In the genomic region with DNA sequence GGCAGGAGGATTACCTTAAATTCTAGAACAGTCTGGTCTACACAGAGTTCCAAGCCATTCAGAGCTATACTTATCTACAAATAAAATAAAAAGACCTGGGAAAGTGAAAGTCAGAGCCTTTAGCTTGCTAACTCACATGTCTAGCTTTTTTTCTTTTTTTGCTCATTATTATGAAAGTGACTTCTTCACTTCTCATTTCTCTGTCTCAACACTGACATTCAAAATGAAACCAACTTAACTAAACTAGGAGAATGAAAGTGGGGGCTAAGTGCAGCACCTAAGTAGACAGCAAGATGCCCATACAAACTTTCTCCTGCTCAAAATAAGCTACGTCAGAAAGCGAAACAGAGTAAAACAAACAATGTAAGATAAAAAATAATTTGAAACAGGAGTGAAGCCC, we compare ENCODE assay signal across 28 mouse cellular contexts. TPM values are rescaled to one million over a fixed set of nuclear protein-coding genes. Genes with fewer than 3 reads are reported as not detected.
DNase-seq lines count a peak whose midpoint lies in the region; ATAC-seq and TF ChIP-seq lines count a peak whose summit lies in the region.
"Had no signal": no experiment of that assay in that cellular context is flagged by ENCODE, and none has a peak within 500 bp of the region (broad histone marks: within the 10 kb centered on the region; RNA-seq: fewer than 3 reads in every experiment).

No protein-coding gene starts in this region.

- no peaks in the 10 kb centered on the region for H3K27me3 ChIP-seq in liver, adult 2 months (ENCODE audit: control insufficient read depth, insufficient read depth, low read length)
- no peaks in the 10 kb centered on the region for H3K27me3 ChIP-seq in liver, embryonic 11.5 days (replicated peaks; ENCODE audit: control insufficient read depth, insufficient read depth, low read length)
- no peaks in the 10 kb centered on the region for H3K27me3 ChIP-seq in intestine, postnatal 0 days (replicated peaks; ENCODE audit: control insufficient read depth, insufficient read depth, low read length)
- H3K27me3 ChIP-seq: embryonic facial prominence, embryonic 12.5 days; embryonic facial prominence, embryonic 15.5 days; hindbrain, embryonic 13.5 days; intestine, embryonic 15.5 days had no signal

- H3K4me3 ChIP-seq in liver, adult 2 months (ENCODE audit: insufficient read depth, low read depth, low read length) = no peak overlapping the region
- no peak overlapping the region for H3K4me3 ChIP-seq in liver, embryonic 11.5 days (ENCODE audit: low read depth, low read length)
- H3K4me3 ChIP-seq in intestine, postnatal 0 days (ENCODE audit: low read depth, low read length) = no peak overlapping the region
- H3K4me3 ChIP-seq: embryonic facial prominence, embryonic 12.5 days; embryonic facial prominence, embryonic 15.5 days; gastrocnemius, adult 2 months; hindbrain, embryonic 10.5 days; hindbrain, embryonic 13.5 days; intestine, embryonic 15.5 days had no signal

- H3K27ac ChIP-seq in liver, adult 2 months (replicated peaks; ENCODE audit: insufficient read depth, low read depth, low read length) = no peak overlapping the region
- no peak overlapping the region for H3K27ac ChIP-seq in liver, embryonic 11.5 days (ENCODE audit: low read depth, low read length)
- H3K27ac ChIP-seq in intestine, postnatal 0 days (ENCODE audit: low read depth, low read length) = no peak overlapping the region
- H3K27ac ChIP-seq: embryonic facial prominence, embryonic 12.5 days; embryonic facial prominence, embryonic 15.5 days; gastrocnemius, adult 2 months; hindbrain, embryonic 10.5 days; hindbrain, embryonic 13.5 days; hindbrain, postnatal 0 days; intestine, embryonic 15.5 days had no signal

- peak; percentile 14 for DNase-seq in liver, adult 2 months (ENCODE audit: extremely low read depth, low read depth, low spot score)
- no peak for DNase-seq in liver, embryonic 11.5 days (ENCODE audit: low spot score)
- DNase-seq in induced T-regulatory cell, adult 2 months (ENCODE audit: low read depth) = peak; percentile 21
- DNase-seq in gastrocnemius, postnatal 4 days (ENCODE audit: low spot score in 2 of 2) = no peak
- no peak for DNase-seq in heart, postnatal 10 days
- DNase-seq: adrenal gland, postnatal 10 days; adrenal gland, postnatal 36 days; B cell, adult 2 months; cerebellum, adult 18-20 months; cerebellum, adult 9-10 months; forebrain, postnatal 0 days; gastrocnemius, adult 2 months; gastrocnemius, postnatal 25 days; heart, adult 11 months; heart, postnatal 36 days had no signal

- H3K9ac ChIP-seq in liver, adult 2 months (ENCODE audit: low read depth, low read length) = no peak overlapping the region
- H3K9ac ChIP-seq in liver, embryonic 11.5 days (ENCODE audit: low read depth, low read length) = no peak overlapping the region
- H3K9ac ChIP-seq in intestine, postnatal 0 days (ENCODE audit: low read depth, low read length) = no peak overlapping the region
- H3K9ac ChIP-seq: embryonic facial prominence, embryonic 12.5 days; embryonic facial prominence, embryonic 15.5 days; forebrain, postnatal 0 days; hindbrain, embryonic 13.5 days; intestine, embryonic 15.5 days had no signal

- no peak for TF ChIP-seq POLR2A in liver, adult 2 months (IDR thresholded peaks at IDR 0.05; ENCODE audit: extremely low read depth, insufficient read depth, low read length)

- no peaks in the 10 kb centered on the region for H3K79me2 ChIP-seq in liver, adult 2 months (ENCODE audit: control insufficient read depth, insufficient read depth, low read length)

- no peak for TF ChIP-seq CTCF in liver, adult 2 months (IDR thresholded peaks at IDR 0.05; ENCODE audit: low read depth, low read length)
- TF ChIP-seq CTCF in intestine, postnatal 0 days (IDR thresholded peaks at IDR 0.05; ENCODE audit: low read depth) = no peak

- 91% methylated on average over 2 of the region's 2 CpGs for WGBS in liver, adult 2 months
- 88% methylated on average over 2 of the region's 2 CpGs for WGBS in liver, embryonic 11.5 days
- WGBS in intestine, postnatal 0 days = 84% methylated on average over 2 of the region's 2 CpGs

- no peak overlapping the region for H3K4me2 ChIP-seq in liver, embryonic 11.5 days
- no peak overlapping the region for H3K4me2 ChIP-seq in intestine, postnatal 0 days (replicated peaks; ENCODE audit: low read depth)
- H3K4me2 ChIP-seq: embryonic facial prominence, embryonic 12.5 days; embryonic facial prominence, embryonic 15.5 days; heart, embryonic 11.5 days; hindbrain, embryonic 13.5 days; intestine, embryonic 15.5 days had no signal

- ATAC-seq in liver, embryonic 11.5 days (replicated peaks; ENCODE audit: low FRiP score) = no peak
- peak; percentile 31; the same call in 1 of the 2 replicates for ATAC-seq in megakaryocyte progenitor cell, adult 5-6 weeks (replicated peaks; ENCODE audit: poor library complexity)
- no peak for ATAC-seq in intestine, postnatal 0 days
- ATAC-seq: forebrain, embryonic 14.5 days; forebrain, postnatal 0 days; hindbrain, postnatal 0 days; intestine, embryonic 15.5 days had no signal

- H3K36me3 ChIP-seq in liver, adult 2 months (ENCODE audit: control insufficient read depth, insufficient read depth, low read length) = no peaks in the 10 kb centered on the region
- H3K36me3 ChIP-seq in liver, embryonic 11.5 days (ENCODE audit: control insufficient read depth, insufficient read depth, low read length) = no peaks in the 10 kb centered on the region
- H3K36me3 ChIP-seq in intestine, postnatal 0 days (ENCODE audit: control insufficient read depth, insufficient read depth) = no peaks in the 10 kb centered on the region
- H3K36me3 ChIP-seq: embryonic facial prominence, embryonic 12.5 days; embryonic facial prominence, embryonic 15.5 days; hindbrain, embryonic 10.5 days; hindbrain, embryonic 13.5 days; intestine, embryonic 15.5 days had no signal

- peaks cover 2% of the 10 kb centered on the region; the same call in 1 of the 2 replicates for H3K4me1 ChIP-seq in liver, adult 2 months (ENCODE audit: control insufficient read depth, insufficient read depth, low read length)
- no peaks in the 10 kb centered on the region for H3K4me1 ChIP-seq in liver, embryonic 11.5 days (replicated peaks; ENCODE audit: control insufficient read depth, insufficient read depth, low read length)
- H3K4me1 ChIP-seq in intestine, postnatal 0 days (replicated peaks; ENCODE audit: control insufficient read depth, insufficient read depth, low read length) = no peaks in the 10 kb centered on the region
- H3K4me1 ChIP-seq: embryonic facial prominence, embryonic 12.5 days; embryonic facial prominence, embryonic 15.5 days; hindbrain, embryonic 10.5 days; hindbrain, embryonic 13.5 days; intestine, embryonic 15.5 days had no signal

- intact Hi-C loops in heart, postnatal 10 days (cut with DNase I) = no loop called here

- no peaks in the 10 kb centered on the region for H3K9me3 ChIP-seq in liver, embryonic 11.5 days (ENCODE audit: control insufficient read depth, low read length)
- H3K9me3 ChIP-seq in intestine, postnatal 0 days (ENCODE audit: control insufficient read depth) = no peaks in the 10 kb centered on the region
- H3K9me3 ChIP-seq: embryonic facial prominence, embryonic 12.5 days; embryonic facial prominence, embryonic 15.5 days; hindbrain, embryonic 10.5 days; hindbrain, embryonic 13.5 days; intestine, embryonic 15.5 days had no signal

RNA-seq across cellular contexts. Expression of a gene that starts 8.4 kb away (rescaled TPM):
- total RNA-seq in liver, adult 2 months (2014; rRNA removed) = not detected in 2 replicates
- polyA plus RNA-seq in liver, adult 2 months (2012; rRNA removed) = not detected in 2 replicates
- polyA plus RNA-seq in liver, embryonic 11.5 days (2014; fragmentation: Nextera tagmentation; extraction: Ambion mirVana) = 0.06 and 0.08 TPM in 2 replicates
- total RNA-seq in megakaryocyte progenitor cell, adult 5-6 weeks (2015) = 5.4 and 6.2 TPM in 2 replicates
- 4.9 and 8.4 TPM in 2 replicates for total RNA-seq in megakaryocyte progenitor cell, adult 5-6 weeks (2017)
- polyA plus RNA-seq in intestine, postnatal 0 days (2015; fragmentation: Nextera tagmentation; extraction: Ambion mirVana) = 0.14 and 0.22 TPM in 2 replicates
- under 1 TPM; 0.52 TPM for total RNA-seq in gastrocnemius, postnatal 4 days (2021)
- total RNA-seq in heart, postnatal 10 days (2021) = under 1 TPM in 1 of 2 experiments, not detected in 1; 0.14 TPM
- total RNA-seq: gastrocnemius, postnatal 25 days; heart, adult 8-10 months; heart, postnatal 36 days; hindbrain, postnatal 0 days had no signal
- polyA plus RNA-seq: forebrain, embryonic 11.5 days; heart, postnatal 0 days; hindbrain, embryonic 10.5 days; hindbrain, postnatal 0 days had no signal

RNA-seq across cellular contexts. Expression of a gene that starts 49.7 kb away (rescaled TPM):
- not detected in 2 replicates for total RNA-seq in liver, adult 2 months (2014; rRNA removed)
- polyA plus RNA-seq in liver, adult 2 months (2012; rRNA removed) = not detected in 2 replicates
- polyA plus RNA-seq in liver, embryonic 11.5 days (2014; fragmentation: Nextera tagmentation; extraction: Ambion mirVana) = 0.83 and 0.99 TPM in 2 replicates
- total RNA-seq in megakaryocyte progenitor cell, adult 5-6 weeks (2015) = 0.17 and 1.4 TPM in 2 replicates
- total RNA-seq in megakaryocyte progenitor cell, adult 5-6 weeks (2017) = 0.54 and 1.1 TPM in 2 replicates
- polyA plus RNA-seq in intestine, postnatal 0 days (2015; fragmentation: Nextera tagmentation; extraction: Ambion mirVana) = 0.16 and 0.25 TPM in 2 replicates
- total RNA-seq in gastrocnemius, postnatal 4 days (2021) = not detected
- total RNA-seq in heart, postnatal 10 days (2021) = under 1 TPM; 0.14 to 0.37 TPM
- total RNA-seq: gastrocnemius, adult 2 months; gastrocnemius, postnatal 25 days had no signal

RNA-seq across cellular contexts. Expression of a gene that starts 57.9 kb away (rescaled TPM):
- total RNA-seq in liver, adult 2 months (2014; rRNA removed) = 8.6 and 8.9 TPM in 2 replicates
- 2.0 and 4.9 TPM in 2 replicates for polyA plus RNA-seq in liver, adult 2 months (2012; rRNA removed)
- 13.3 and 15.8 TPM in 2 replicates for polyA plus RNA-seq in liver, embryonic 11.5 days (2014; fragmentation: Nextera tagmentation; extraction: Ambion mirVana)
- total RNA-seq in megakaryocyte progenitor cell, adult 5-6 weeks (2015) = 20.0 and 24.2 TPM in 2 replicates
- total RNA-seq in megakaryocyte progenitor cell, adult 5-6 weeks (2017) = 11.1 and 17.8 TPM in 2 replicates
- polyA plus RNA-seq in intestine, postnatal 0 days (2015; fragmentation: Nextera tagmentation; extraction: Ambion mirVana) = 6.6 and 9.7 TPM in 2 replicates
- total RNA-seq in gastrocnemius, postnatal 4 days (2021) = 10 to 100 TPM; 10.3 to 12.0 TPM
- 10 to 100 TPM; 12.3 to 15.1 TPM for total RNA-seq in heart, postnatal 10 days (2021)

Comparison
In these comparisons a context has a peak if more than half of its experiments do, and no peak if none do; other contexts are left out.
1. DNase-seq: peak in liver, adult 2 months (single experiment) and induced T-regulatory cell, adult 2 months (single experiment); none in liver, embryonic 11.5 days (single experiment), gastrocnemius, postnatal 4 days (0 of 2) and heart, postnatal 10 days (0 of 2).